Mouse (Mus musculus): ENCODE measurements around the gene Rwdd4a. TPM values are rescaled to one million over a fixed set of nuclear protein-coding genes. Genes with fewer than 3 reads are reported as not detected.

The Rwdd4a gene
- total RNA-seq, 2 experiments from 2014 or later = 28.4 to 46.6 TPM

DNA sequence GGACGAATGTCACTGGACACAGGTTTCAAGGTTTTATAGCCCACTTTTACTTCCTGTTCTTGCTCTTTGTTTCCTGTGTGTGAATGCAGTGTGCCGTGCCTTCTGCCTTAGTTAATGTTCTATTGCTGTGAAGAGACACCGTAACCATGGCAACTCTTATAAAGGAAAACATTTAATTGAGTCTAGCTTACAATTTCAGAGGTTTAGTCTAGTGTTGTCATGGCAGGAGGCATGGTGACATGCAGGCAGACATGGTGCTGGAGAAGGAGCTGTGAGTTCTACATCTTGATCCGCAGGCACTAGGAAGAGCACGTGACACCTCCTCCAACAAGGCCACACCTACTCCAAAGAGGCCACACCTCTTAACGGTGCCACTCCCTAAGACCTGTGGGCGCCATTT, 48.0 kb downstream of the Rwdd4a start:
- ATAC-seq (replicated peaks; ENCODE audit: poor library complexity) = no peak

DNA sequence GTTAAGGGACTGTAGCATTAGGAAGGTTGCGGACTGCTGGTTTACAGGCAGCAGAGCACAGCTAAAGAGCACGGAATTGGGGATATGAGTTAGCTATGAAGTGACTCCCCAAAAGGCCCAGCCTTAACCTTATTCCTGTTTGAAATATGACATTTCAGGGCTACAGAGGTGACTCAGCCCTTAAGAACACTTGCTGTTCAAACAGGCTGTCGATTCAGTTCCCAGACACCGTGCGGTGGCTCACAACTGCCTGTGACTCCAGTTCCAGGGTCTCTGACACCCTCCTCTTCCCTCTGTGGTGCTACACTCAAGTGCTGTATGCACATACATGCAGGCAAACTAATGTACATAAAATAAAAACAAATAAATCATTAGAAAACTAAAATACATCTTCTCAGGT, 55.2 kb downstream of the Rwdd4a start:
- ATAC-seq (replicated peaks; ENCODE audit: poor library complexity) = no peak

DNA sequence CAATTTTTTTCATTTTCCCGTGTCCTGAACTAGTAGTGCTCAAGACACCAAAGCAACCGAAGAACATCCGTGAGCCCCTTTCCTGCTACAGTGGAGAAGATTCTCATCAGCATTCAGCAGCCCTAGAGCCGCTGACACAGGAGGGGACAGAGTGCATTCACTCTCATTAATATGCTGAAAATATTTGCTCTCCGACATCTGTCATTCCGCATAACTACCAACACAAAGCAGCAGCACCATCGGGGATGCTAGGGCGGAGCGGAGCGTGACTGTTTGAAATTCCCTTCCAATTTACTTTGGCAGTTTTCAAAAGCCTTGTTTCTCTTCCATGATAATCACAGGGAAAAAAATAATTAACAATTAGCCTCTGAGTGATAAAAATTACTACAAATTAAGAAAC, 56.9 kb downstream of the Rwdd4a start:
- no peak for ATAC-seq (replicated peaks; ENCODE audit: poor library complexity)

DNA sequence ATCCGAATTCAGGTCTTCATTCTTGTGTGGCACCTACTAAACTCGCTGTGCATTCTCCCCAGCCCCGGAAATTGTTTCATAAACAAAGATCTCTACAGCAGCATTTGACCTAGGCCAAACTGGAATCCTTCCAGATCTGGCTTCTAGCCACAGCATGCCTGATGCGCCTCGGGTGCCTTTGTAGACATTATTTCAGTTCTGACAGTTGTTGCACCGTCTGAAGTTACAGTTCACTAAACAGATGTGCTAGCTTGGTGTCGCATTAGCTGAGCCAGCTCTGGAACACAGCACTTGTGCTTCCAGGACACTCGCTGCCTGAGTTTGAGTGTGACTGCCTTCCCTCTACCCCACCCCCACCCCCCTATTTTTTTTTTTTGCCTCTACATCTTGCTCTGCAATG, 67.2 kb downstream of the Rwdd4a start:
- ATAC-seq (replicated peaks; ENCODE audit: poor library complexity) = no peak

Other genes with a start within 250 kb of the Rwdd4a start
- 0.83 and 1.7 TPM in 2 replicates for gene Stox2, start 87.3 kb upstream of the Rwdd4a start, total RNA-seq (2015)
- 0.67 and 0.78 TPM in 2 replicates for gene Stox2, start 87.3 kb upstream of the Rwdd4a start, total RNA-seq (2017)
- gene Trappc11, start 194 bp upstream of the Rwdd4a start, total RNA-seq (2015) = 26.0 TPM in 2 replicates
- gene Trappc11, start 194 bp upstream of the Rwdd4a start, total RNA-seq (2017) = 34.6 and 36.9 TPM in 2 replicates
- gene Ing2, start 141.9 kb downstream of the Rwdd4a start, total RNA-seq (2015) = 63.3 and 69.1 TPM in 2 replicates
- gene Ing2, start 141.9 kb downstream of the Rwdd4a start, total RNA-seq (2017) = 37.1 and 53.2 TPM in 2 replicates
- 15.6 and 17.2 TPM in 2 replicates for gene Cdkn2aip, start 180.3 kb downstream of the Rwdd4a start, total RNA-seq (2015)
- gene Cdkn2aip, start 180.3 kb downstream of the Rwdd4a start, total RNA-seq (2017) = 21.2 and 25.0 TPM in 2 replicates

Measured in megakaryocyte progenitor cell, adult 5-6 weeks (primary cell).